Mouse (Mus musculus): ENCODE results near the gene Qpctl. TPM values are rescaled to one million over a fixed set of nuclear protein-coding genes. Genes with fewer than 3 reads are reported as not detected.

The Qpctl gene
- total RNA-seq, 4 experiments from 2014 or later, result 16.5 to 19.2 (median 18.6) TPM

Small RNA genes lying within 50 kb of the gene (microRNA-seq; reads per million reads assigned to microRNA genes)
- 9,862 to 11,977 reads per million in 2 experiments for gene Mir330

Other genes with a start within 250 kb of the Qpctl start
- gene Ccdc61, start 238.9 kb downstream of the Qpctl start, total RNA-seq (2022), result 10 to 100 TPM; 11.5 to 12.8 (median 12.2) TPM
- gene Nova2, start 223.4 kb downstream of the Qpctl start, total RNA-seq (2022), result 10 to 100 TPM; 67.1 to 75.1 (median 69.9) TPM
- 1 to 10 TPM in 2 of 4 experiments, under 1 TPM in 2; 0.53 to 1.3 (median 1.0) TPM for gene Nanos2, start 161.9 kb downstream of the Qpctl start, total RNA-seq (2022)
- 10 to 100 TPM; 54.2 to 60.5 (median 57.6) TPM for gene Mypop, start 158.0 kb downstream of the Qpctl start, total RNA-seq (2022)
- gene Irf2bp1, start 145.2 kb downstream of the Qpctl start, total RNA-seq (2022), result 10 to 100 TPM; 51.2 to 54.1 (median 53.2) TPM
- gene Foxa3, start 125.8 kb downstream of the Qpctl start, total RNA-seq (2022), result not detected
- gene Sympk, start 124.9 kb downstream of the Qpctl start, total RNA-seq (2022), result 100 to 1,000 TPM; 104 to 113 (median 111) TPM
- under 1 TPM in 3 of 4 experiments, not detected in 1; 0.24 to 0.79 (median 0.32) TPM for gene Rsph6a, start 94.6 kb downstream of the Qpctl start, total RNA-seq (2022)
- 100 to 1,000 TPM; 139 to 148 (median 143) TPM for gene Dmwd, start 73.1 kb downstream of the Qpctl start, total RNA-seq (2022)
- gene Dmpk, start 65.4 kb downstream of the Qpctl start, total RNA-seq (2022), result 10 to 100 TPM; 25.0 to 39.7 (median 31.6) TPM
- gene Six5, start 54.7 kb downstream of the Qpctl start, total RNA-seq (2022), result 1 to 10 TPM; 2.0 to 2.5 (median 2.3) TPM
- gene Gm4969, start 30.9 kb downstream of the Qpctl start, total RNA-seq (2022), result under 1 TPM in 3 of 4 experiments, not detected in 1; 0.37 to 0.68 (median 0.48) TPM
- 10 to 100 TPM; 13.2 to 15.7 (median 14.2) TPM for gene Fbxo46, start 29.4 kb downstream of the Qpctl start, total RNA-seq (2022)
- gene Snrpd2, start 431 bp upstream of the Qpctl start, total RNA-seq (2022), result 10 to 100 TPM; 73.5 to 79.4 (median 76.1) TPM
- 1 to 10 TPM; 1.2 to 2.5 (median 1.5) TPM for gene Gipr, start 16.8 kb upstream of the Qpctl start, total RNA-seq (2022)
- gene Eml2, start 27.1 kb upstream of the Qpctl start, total RNA-seq (2022), result 100 to 1,000 TPM; 159 to 188 (median 167) TPM
- 1 to 10 TPM; 2.2 to 2.7 (median 2.5) TPM for gene Gpr4, start 63.2 kb upstream of the Qpctl start, total RNA-seq (2022)
- 10 to 100 TPM; 40.2 to 46.7 (median 43.1) TPM for gene Opa3, start 79.0 kb upstream of the Qpctl start, total RNA-seq (2022)
- 10 to 100 TPM; 13.6 to 16.9 (median 15.6) TPM for gene Vasp, start 122.5 kb upstream of the Qpctl start, total RNA-seq (2022)
- under 1 TPM in 1 of 4 experiments, not detected in 3; 0.68 TPM for gene Ppm1n, start 130.8 kb upstream of the Qpctl start, total RNA-seq (2022)
- 100 to 1,000 TPM; 108 to 133 (median 114) TPM for gene Rtn2, start 133.3 kb upstream of the Qpctl start, total RNA-seq (2022)
- 10 to 100 TPM; 11.1 to 15.1 (median 13.8) TPM for gene Fosb, start 160.8 kb upstream of the Qpctl start, total RNA-seq (2022)
- gene Ercc1, start 195.5 kb upstream of the Qpctl start, total RNA-seq (2022), result 10 to 100 TPM; 34.9 to 42.8 (median 38.6) TPM
- gene Cd3eap, start 210.2 kb upstream of the Qpctl start, total RNA-seq (2022), result 10 to 100 TPM; 16.3 to 20.4 (median 17.4) TPM
- gene Ppp1r13l, start 210.5 kb upstream of the Qpctl start, total RNA-seq (2022), result 1 to 10 TPM; 3.9 to 7.7 (median 5.9) TPM
- gene Ercc2, start 232.7 kb upstream of the Qpctl start, total RNA-seq (2022), result 10 to 100 TPM; 25.7 to 36.8 (median 31.0) TPM